ENCODE assay signal across 9 mouse cellular contexts in genomic region chr4:105159531-105159870, GRCm38 (mm10). TPM values are rescaled to one million over a fixed set of nuclear protein-coding genes. Genes with fewer than 3 reads are reported as not detected.
DNase-seq lines count a peak whose midpoint lies in the region; ATAC-seq lines count a peak whose summit lies in the region.
"Had no signal": no experiment of that assay in that cellular context is flagged by ENCODE, and none has a peak within 500 bp of the region (broad histone marks: within the 10 kb centered on the region; RNA-seq: fewer than 3 reads in every experiment).

No protein-coding gene starts in this region.

- intact Hi-C loops in heart, postnatal 14 days (cut with DNase I): loop anchor here (2.0 to 10.0 kb wide), 6 partner anchors 63 to 1155 kb away; partner anchors contain the start of gene Usp24
- intact Hi-C loops in left cerebral cortex, postnatal 4 days (cut with DNase I): loop anchor here (5.0 to 10.0 kb wide), 3 partner anchors 758 to 1215 kb away; no protein-coding TSS in a partner anchor

- peak overlapping the region; percentile 83 for H3K9ac ChIP-seq in heart, embryonic 15.5 days
- peak overlapping the region; percentile 80 for H3K9ac ChIP-seq in hindbrain, embryonic 14.5 days
- H3K9ac ChIP-seq in midbrain, embryonic 13.5 days (replicated peaks): peak overlapping the region; percentile 91

- H3K4me1 ChIP-seq in heart, embryonic 15.5 days (replicated peaks): peaks cover 13% of the 10 kb centered on the region
- peaks cover 61% of the 10 kb centered on the region for H3K4me1 ChIP-seq in embryonic facial prominence, embryonic 10.5 days
- peaks cover 25% of the 10 kb centered on the region for H3K4me1 ChIP-seq in hindbrain, embryonic 14.5 days (replicated peaks; ENCODE audit: control insufficient read depth, insufficient read depth, low read length)
- peaks cover 50% of the 10 kb centered on the region for H3K4me1 ChIP-seq in midbrain, embryonic 13.5 days (replicated peaks)

- peak overlapping the region; percentile 77 for H3K4me2 ChIP-seq in heart, embryonic 15.5 days
- peak overlapping the region; percentile 78 for H3K4me2 ChIP-seq in hindbrain, embryonic 14.5 days (replicated peaks)
- H3K4me2 ChIP-seq in midbrain, embryonic 13.5 days (replicated peaks): peak overlapping the region; percentile 68

- no peak overlapping the region for H3K27ac ChIP-seq in heart, embryonic 15.5 days
- H3K27ac ChIP-seq in embryonic facial prominence, embryonic 10.5 days (replicated peaks): peak overlapping the region; percentile 97
- no peak overlapping the region for H3K27ac ChIP-seq in hindbrain, embryonic 14.5 days
- H3K27ac ChIP-seq in midbrain, embryonic 13.5 days: no peak overlapping the region

- H3K4me3 ChIP-seq in heart, embryonic 15.5 days: peak overlapping the region; percentile 84
- H3K4me3 ChIP-seq in embryonic facial prominence, embryonic 10.5 days: peak overlapping the region; percentile 95
- peak overlapping the region; percentile 73 for H3K4me3 ChIP-seq in hindbrain, embryonic 14.5 days (replicated peaks; ENCODE audit: low read length)
- H3K4me3 ChIP-seq in midbrain, embryonic 13.5 days (replicated peaks): peak overlapping the region; percentile 74

- no peak for DNase-seq in heart, postnatal 14 days
- DNase-seq in embryonic facial prominence, embryonic 10.5 days (ENCODE audit: low spot score): no peak
- no peak for DNase-seq in hindbrain, embryonic 14.5 days (ENCODE audit: low spot score)
- DNase-seq in thymus, postnatal 0 days (ENCODE audit: low spot score): no peak
- DNase-seq in cerebellum, adult 11 months: no peak
- no peak for DNase-seq in left cerebral cortex, postnatal 4 days
- DNase-seq: kidney, adult 9 months had no signal

- no peak for ATAC-seq in heart, embryonic 15.5 days (replicated peaks; ENCODE audit: insufficient number of reproducible peaks, insufficient read depth, low FRiP score, low read depth)
- no peak for ATAC-seq in hindbrain, embryonic 14.5 days (ENCODE audit: low FRiP score)
- ATAC-seq in midbrain, embryonic 13.5 days: no peak

- no peaks in the 10 kb centered on the region; the same call in 1 of the 2 replicates for H3K36me3 ChIP-seq in heart, embryonic 15.5 days
- H3K36me3 ChIP-seq in embryonic facial prominence, embryonic 10.5 days (replicated peaks): peaks cover 35% of the 10 kb centered on the region
- H3K36me3 ChIP-seq in hindbrain, embryonic 14.5 days (replicated peaks; ENCODE audit: control insufficient read depth, insufficient read depth): no peaks in the 10 kb centered on the region
- peaks cover 4% of the 10 kb centered on the region; the same call in 1 of the 2 replicates for H3K36me3 ChIP-seq in midbrain, embryonic 13.5 days

- peaks cover 12% of the 10 kb centered on the region; the same call in 1 of the 2 replicates for H3K27me3 ChIP-seq in heart, embryonic 15.5 days
- peaks cover 6% of the 10 kb centered on the region; the same call in 1 of the 2 replicates for H3K27me3 ChIP-seq in embryonic facial prominence, embryonic 10.5 days (replicated peaks; ENCODE audit: low read depth, poor library complexity, severe bottlenecking)
- H3K27me3 ChIP-seq in hindbrain, embryonic 14.5 days (ENCODE audit: control insufficient read depth, insufficient read depth, low read length): no peaks in the 10 kb centered on the region
- H3K27me3 ChIP-seq in midbrain, embryonic 13.5 days: no peaks in the 10 kb centered on the region

- 31% methylated on average over 6 of the region's 6 CpGs for WGBS in heart, embryonic 15.5 days
- WGBS in embryonic facial prominence, embryonic 10.5 days: 23% methylated on average over 6 of the region's 6 CpGs
- 17% methylated on average over 6 of the region's 6 CpGs for WGBS in hindbrain, embryonic 14.5 days
- 17% methylated on average over 6 of the region's 6 CpGs for WGBS in midbrain, embryonic 13.5 days

- H3K9me3 ChIP-seq in heart, embryonic 15.5 days (replicated peaks): no peaks in the 10 kb centered on the region
- no peaks in the 10 kb centered on the region for H3K9me3 ChIP-seq in embryonic facial prominence, embryonic 10.5 days
- no peaks in the 10 kb centered on the region for H3K9me3 ChIP-seq in hindbrain, embryonic 14.5 days (ENCODE audit: control insufficient read depth, low read length)
- H3K9me3 ChIP-seq in midbrain, embryonic 13.5 days: no peaks in the 10 kb centered on the region

RNA-seq across cellular contexts. Expression of gene Plpp3, which starts 2.4 kb away (rescaled TPM):
- 35.0 and 40.4 TPM in 2 replicates for polyA plus RNA-seq in heart, embryonic 15.5 days (2015; fragmentation: Nextera tagmentation; extraction: Ambion mirVana)
- total RNA-seq in heart, postnatal 14 days (2021): 10 to 100 TPM; 78.5 to 81.2 TPM
- 67.6 and 77.1 TPM in 2 replicates for polyA plus RNA-seq in embryonic facial prominence, embryonic 10.5 days (2016; fragmentation: Nextera tagmentation; extraction: Ambion mirVana)
- 68.6 and 69.9 TPM in 2 replicates for polyA plus RNA-seq in hindbrain, embryonic 14.5 days (2014; fragmentation: Nextera tagmentation; extraction: Ambion mirVana)
- 58.5 TPM in 2 replicates for polyA plus RNA-seq in midbrain, embryonic 13.5 days (2015; fragmentation: Nextera tagmentation; extraction: Ambion mirVana)
- 22.5 and 22.7 TPM in 2 replicates for polyA plus RNA-seq in thymus, postnatal 0 days (2015; fragmentation: Nextera tagmentation; extraction: Ambion mirVana)
- total RNA-seq in left cerebral cortex, postnatal 4 days (2021): 10 to 100 TPM; 65.1 to 71.3 TPM

RNA-seq across cellular contexts. Expression of gene Prkaa2, which starts 49.8 kb away (rescaled TPM):
- polyA plus RNA-seq in heart, embryonic 15.5 days (2015; fragmentation: Nextera tagmentation; extraction: Ambion mirVana): 39.2 and 46.6 TPM in 2 replicates
- 10 to 100 TPM; 66.3 to 68.0 TPM for total RNA-seq in heart, postnatal 14 days (2021)
- 1.1 and 1.3 TPM in 2 replicates for polyA plus RNA-seq in embryonic facial prominence, embryonic 10.5 days (2016; fragmentation: Nextera tagmentation; extraction: Ambion mirVana)
- polyA plus RNA-seq in hindbrain, embryonic 14.5 days (2014; fragmentation: Nextera tagmentation; extraction: Ambion mirVana): 18.4 and 20.2 TPM in 2 replicates
- polyA plus RNA-seq in midbrain, embryonic 13.5 days (2015; fragmentation: Nextera tagmentation; extraction: Ambion mirVana): 9.8 and 11.1 TPM in 2 replicates
- 0.77 and 0.94 TPM in 2 replicates for polyA plus RNA-seq in thymus, postnatal 0 days (2015; fragmentation: Nextera tagmentation; extraction: Ambion mirVana)
- 10 to 100 TPM; 35.5 to 40.7 TPM for total RNA-seq in left cerebral cortex, postnatal 4 days (2021)
